Comparison of ENCODE assay signal across 8 mouse cellular contexts in the genomic region with DNA sequence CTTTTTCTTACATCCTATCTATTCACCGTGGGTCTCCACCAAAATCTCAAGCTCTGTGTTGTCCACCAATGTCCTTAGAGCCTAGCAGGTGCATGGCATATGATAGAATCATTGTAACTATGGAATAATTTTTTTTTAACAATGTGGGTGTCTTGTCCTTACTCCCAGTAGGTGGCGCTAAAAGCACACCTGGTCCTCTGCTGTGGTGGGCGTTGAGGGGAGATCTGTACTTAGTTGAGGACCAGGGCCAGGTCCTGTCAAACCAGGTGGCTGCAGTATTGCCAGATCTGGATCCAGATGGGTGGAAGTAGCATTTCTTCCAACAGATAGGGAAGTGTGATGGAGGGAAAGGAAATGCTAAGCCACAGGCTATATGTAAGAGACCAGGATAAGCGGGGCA. TPM values are rescaled to one million over a fixed set of nuclear protein-coding genes. Genes with fewer than 3 reads are reported as not detected.
DNase-seq lines count a peak whose midpoint lies in the region; ATAC-seq lines count a peak whose summit lies in the region.

No protein-coding gene starts in this region.

- H3K27me3 ChIP-seq in forebrain, embryonic 11.5 days (ENCODE audit: control insufficient read depth, insufficient read depth, low read length), result no peaks in the 10 kb centered on the region
- no peaks in the 10 kb centered on the region for H3K27me3 ChIP-seq in forebrain, embryonic 12.5 days
- H3K27me3 ChIP-seq in kidney, embryonic 16.5 days (ENCODE audit: insufficient read depth, low read length), result no peaks in the 10 kb centered on the region
- no peaks in the 10 kb centered on the region for H3K27me3 ChIP-seq in neural tube, embryonic 12.5 days (replicated peaks)

- no peak overlapping the region for H3K4me2 ChIP-seq in forebrain, embryonic 11.5 days (ENCODE audit: low read depth, low read length, severe bottlenecking)
- H3K4me2 ChIP-seq in forebrain, embryonic 12.5 days, result no peak overlapping the region
- H3K4me2 ChIP-seq in kidney, embryonic 16.5 days (replicated peaks; ENCODE audit: low read depth, low read length), result no peak overlapping the region
- no peak overlapping the region for H3K4me2 ChIP-seq in neural tube, embryonic 12.5 days (replicated peaks)

- H3K36me3 ChIP-seq in forebrain, embryonic 11.5 days (ENCODE audit: control insufficient read depth, insufficient read depth, low read length), result no peaks in the 10 kb centered on the region; the same call in 1 of the 2 replicates
- H3K36me3 ChIP-seq in forebrain, embryonic 12.5 days (replicated peaks), result peaks cover 38% of the 10 kb centered on the region
- H3K36me3 ChIP-seq in kidney, embryonic 16.5 days (ENCODE audit: insufficient read depth, low read length), result no peaks in the 10 kb centered on the region; the same call in 1 of the 2 replicates
- peaks cover 29% of the 10 kb centered on the region for H3K36me3 ChIP-seq in neural tube, embryonic 12.5 days

- H3K27ac ChIP-seq in forebrain, embryonic 11.5 days (ENCODE audit: low read depth, low read length), result no peak overlapping the region
- H3K27ac ChIP-seq in forebrain, embryonic 12.5 days, result no peak overlapping the region
- no peak overlapping the region for H3K27ac ChIP-seq in kidney, embryonic 16.5 days (ENCODE audit: low read length)
- no peak overlapping the region for H3K27ac ChIP-seq in neural tube, embryonic 12.5 days

- peak; percentile 64 for ATAC-seq in forebrain, embryonic 11.5 days (replicated peaks; ENCODE audit: low FRiP score)
- no peak for ATAC-seq in forebrain, embryonic 12.5 days (ENCODE audit: low FRiP score)
- ATAC-seq in kidney, embryonic 16.5 days (ENCODE audit: low FRiP score, low TSS enrichment), result peak; percentile 67; the same call in 1 of the 2 replicates
- ATAC-seq in neural tube, embryonic 12.5 days (ENCODE audit: low FRiP score, low read depth), result 0 out of 2 replicates have a peak, but pooled peaks have one; percentile 50

- no peak overlapping the region for H3K4me3 ChIP-seq in forebrain, embryonic 11.5 days (ENCODE audit: low read depth, low read length)
- no peak overlapping the region for H3K4me3 ChIP-seq in forebrain, embryonic 12.5 days (replicated peaks)
- no peak overlapping the region for H3K4me3 ChIP-seq in kidney, embryonic 16.5 days (ENCODE audit: low read length)
- no peak overlapping the region for H3K4me3 ChIP-seq in neural tube, embryonic 12.5 days

- H3K9ac ChIP-seq in forebrain, embryonic 11.5 days (ENCODE audit: low read length), result no peak overlapping the region
- no peak overlapping the region for H3K9ac ChIP-seq in forebrain, embryonic 12.5 days
- H3K9ac ChIP-seq in kidney, embryonic 16.5 days (replicated peaks; ENCODE audit: low read length), result no peak overlapping the region
- no peak overlapping the region for H3K9ac ChIP-seq in neural tube, embryonic 12.5 days

- DNase-seq in forebrain, embryonic 11.5 days (ENCODE audit: low spot score), result peak; percentile 56
- peak; percentile 56 to 57 for DNase-seq in B cell, adult 2 months
- DNase-seq in embryo, embryonic 10 days (ENCODE audit: low spot score), result peak; percentile 79
- no peak for DNase-seq in adrenal gland, postnatal 4 days (ENCODE audit: low spot score in 2 of 2)
- no peak for DNase-seq in Muller cell, postnatal 12 days (ENCODE audit: inconsistent ontology term)

- WGBS in forebrain, embryonic 11.5 days, result 27% methylated on average over 4 of the region's 4 CpGs
- WGBS in forebrain, embryonic 12.5 days, result 29% methylated on average over 4 of the region's 4 CpGs
- WGBS in kidney, embryonic 16.5 days, result 26% methylated on average over 4 of the region's 4 CpGs
- 28% methylated on average over 4 of the region's 4 CpGs for WGBS in neural tube, embryonic 12.5 days

- H3K9me3 ChIP-seq in forebrain, embryonic 11.5 days (ENCODE audit: control insufficient read depth, low read length), result no peaks in the 10 kb centered on the region
- H3K9me3 ChIP-seq in forebrain, embryonic 12.5 days, result no peaks in the 10 kb centered on the region
- no peaks in the 10 kb centered on the region for H3K9me3 ChIP-seq in kidney, embryonic 16.5 days (ENCODE audit: low read length)
- no peaks in the 10 kb centered on the region for H3K9me3 ChIP-seq in neural tube, embryonic 12.5 days

- no peaks in the 10 kb centered on the region for H3K4me1 ChIP-seq in forebrain, embryonic 11.5 days (replicated peaks; ENCODE audit: control insufficient read depth, insufficient read depth, low read length)
- H3K4me1 ChIP-seq in forebrain, embryonic 12.5 days, result no peaks in the 10 kb centered on the region
- no peaks in the 10 kb centered on the region for H3K4me1 ChIP-seq in kidney, embryonic 16.5 days (ENCODE audit: insufficient read depth, low read length)
- H3K4me1 ChIP-seq in neural tube, embryonic 12.5 days, result no peaks in the 10 kb centered on the region

RNA-seq across cellular contexts. Expression of a gene that starts 16.6 kb away (rescaled TPM):
- polyA plus RNA-seq in forebrain, embryonic 11.5 days (2014; fragmentation: Nextera tagmentation; extraction: Ambion mirVana), result 22.5 TPM in 2 replicates
- 21.7 TPM in 2 replicates for polyA plus RNA-seq in forebrain, embryonic 12.5 days (2016; fragmentation: Nextera tagmentation; extraction: Ambion mirVana)
- polyA plus RNA-seq in kidney, embryonic 16.5 days (2015; fragmentation: Nextera tagmentation; extraction: Ambion mirVana), result 3.1 and 3.4 TPM in 2 replicates
- 21.4 and 22.0 TPM in 2 replicates for polyA plus RNA-seq in neural tube, embryonic 12.5 days (2016; fragmentation: Nextera tagmentation; extraction: Ambion mirVana)
- under 1 TPM; 0.59 to 0.90 TPM for total RNA-seq in adrenal gland, postnatal 4 days (2021)

RNA-seq across cellular contexts. Expression of a gene that starts 51.0 kb away (rescaled TPM):
- 66.8 and 69.5 TPM in 2 replicates for polyA plus RNA-seq in forebrain, embryonic 11.5 days (2014; fragmentation: Nextera tagmentation; extraction: Ambion mirVana)
- polyA plus RNA-seq in forebrain, embryonic 12.5 days (2016; fragmentation: Nextera tagmentation; extraction: Ambion mirVana), result 84.0 and 84.3 TPM in 2 replicates
- polyA plus RNA-seq in kidney, embryonic 16.5 days (2015; fragmentation: Nextera tagmentation; extraction: Ambion mirVana), result 6.8 and 7.0 TPM in 2 replicates
- 123 and 125 TPM in 2 replicates for polyA plus RNA-seq in neural tube, embryonic 12.5 days (2016; fragmentation: Nextera tagmentation; extraction: Ambion mirVana)
- 1 to 10 TPM; 2.8 to 2.9 TPM for total RNA-seq in adrenal gland, postnatal 4 days (2021)

RNA-seq across cellular contexts. Expression of a gene that starts 58.6 kb away (rescaled TPM):
- polyA plus RNA-seq in forebrain, embryonic 11.5 days (2014; fragmentation: Nextera tagmentation; extraction: Ambion mirVana), result 69.4 and 73.9 TPM in 2 replicates
- polyA plus RNA-seq in forebrain, embryonic 12.5 days (2016; fragmentation: Nextera tagmentation; extraction: Ambion mirVana), result 28.1 and 44.4 TPM in 2 replicates
- polyA plus RNA-seq in kidney, embryonic 16.5 days (2015; fragmentation: Nextera tagmentation; extraction: Ambion mirVana), result 79.7 and 90.2 TPM in 2 replicates
- polyA plus RNA-seq in neural tube, embryonic 12.5 days (2016; fragmentation: Nextera tagmentation; extraction: Ambion mirVana), result 34.7 and 59.7 TPM in 2 replicates
- total RNA-seq in adrenal gland, postnatal 4 days (2021), result 100 to 1,000 TPM; 138 to 147 TPM

Comparison
In these comparisons a context has a peak if more than half of its experiments do, and no peak if none do; other contexts are left out.
1. DNase-seq: peak in forebrain, embryonic 11.5 days (single experiment), B cell, adult 2 months (2 of 2) and embryo, embryonic 10 days (single experiment); none in adrenal gland, postnatal 4 days (0 of 2) and Muller cell, postnatal 12 days (single experiment).